Mouse (Mus musculus) midbrain, embryonic 14.5 days (tissue): ENCODE results near the gene Fyb2. TPM values are rescaled to one million over a fixed set of nuclear protein-coding genes. Genes with fewer than 3 reads are reported as not detected.

Experiments used
- ATAC-seq: fragments of 200-750 bp; cut with Nextera tagmentation; 2 replicates; pipeline ENCODE4 v1.8.0; 2017; ENCODE audit warnings: moderate number of reproducible peaks, moderate library complexity; ENCODE audit not compliant: low FRiP score, low TSS enrichment
- DNase-seq: peaks from one replicate; pipeline ENCODE4 v3.0.0-alpha.2; 2015
- H3K27ac ChIP-seq: fragments of 300-500 bp; sonication (generic); replicated peaks from 2 replicates; pipeline ENCODE4 v1.5.1; 2014; ENCODE audit warnings: mild to moderate bottlenecking, low read depth, low read length, moderate library complexity
- H3K27me3 ChIP-seq: fragments of 300-500 bp; sonication (generic); 2 replicates; pipeline ENCODE4 v1.6.1; 2014; ENCODE audit warnings: low read length, control low read depth, mixed read lengths; ENCODE audit not compliant: control insufficient read depth, insufficient read depth
- H3K36me3 ChIP-seq: fragments of 300-500 bp; sonication (generic); 2 replicates; pipeline ENCODE4 v1.6.1; 2014; ENCODE audit warnings: low read length, control low read depth; ENCODE audit not compliant: control insufficient read depth, insufficient read depth
- H3K4me1 ChIP-seq: fragments of 300-500 bp; sonication (generic); 2 replicates; pipeline ENCODE4 v1.6.1; 2014; ENCODE audit warnings: mild to moderate bottlenecking, antibody characterized with exemption, low read length, control low read depth; ENCODE audit not compliant: control insufficient read depth, insufficient read depth
- H3K4me2 ChIP-seq: fragments of 300-500 bp; sonication (generic); 2 replicates; pipeline ENCODE4 v1.6.1; 2014; ENCODE audit warnings: mild to moderate bottlenecking, low read length, moderate library complexity
- H3K4me3 ChIP-seq: fragments of 300-500 bp; sonication (generic); replicated peaks from 2 replicates; pipeline ENCODE4 v1.5.1; 2014; ENCODE audit warnings: low read depth, low read length
- H3K9ac ChIP-seq: fragments of 300-500 bp; sonication (generic); replicated peaks from 2 replicates; pipeline ENCODE4 v1.6.1; 2014; ENCODE audit warnings: mild to moderate bottlenecking, low read length, moderate library complexity
- H3K9me3 ChIP-seq: fragments of 300-500 bp; sonication (generic); 2 replicates; pipeline ENCODE4 v1.6.1; 2016; ENCODE audit warnings: low read length, control low read depth, mixed read lengths; ENCODE audit not compliant: control insufficient read depth
- WGBS: fragments of 180-500 bp; shearing (Covaris S2); extraction: QIAGEN DNeasy Blood & Tissue Kit; methylation state at CpG from one replicate; pipeline ENCODE4 v1.1.7; 2014; 5-methylcytosine and 5-hydroxymethylcytosine counted together
- polyA plus RNA-seq: library from polyadenylated mRNA; unstranded; fragments of >200 nt; fragmentation: Nextera tagmentation; extraction: Ambion mirVana; gene quantifications from 2 replicates; pipeline ENCODE4 v1.2.1, GENCODE M21; 2014

Gene Fyb2
- polyA plus RNA-seq, 1 experiment from 2014 or later: 0.14 TPM

DNA sequence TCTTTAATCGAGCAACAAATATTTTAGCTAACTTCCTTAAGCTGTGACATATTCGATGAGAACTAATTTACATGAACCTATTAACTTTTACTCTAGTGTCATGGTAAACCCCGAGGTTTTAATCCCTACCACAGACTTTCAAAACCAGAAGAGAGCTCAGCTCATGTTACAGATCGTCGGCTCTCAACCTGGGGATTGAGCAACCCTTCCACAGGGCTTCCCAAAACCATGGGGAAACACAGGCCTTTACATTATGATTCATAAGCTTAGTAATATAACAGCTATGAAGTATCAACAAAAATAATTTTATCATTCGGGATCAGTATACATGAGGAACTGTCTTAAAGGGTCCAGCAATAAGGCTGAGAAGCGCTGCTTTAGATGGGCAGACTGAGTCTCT is 15.9 kb downstream of the Fyb2 start:
- ATAC-seq (no peak), DNase-seq (no peak)
- Histone ChIP-seq H3K27ac (no peak overlapping the region), H3K4me3 (no peak overlapping the region), H3K27me3 (no peaks in the 10 kb centered on the region), H3K9me3 (no peaks in the 10 kb centered on the region), H3K36me3 (no peaks in the 10 kb centered on the region), H3K4me1 (no peaks in the 10 kb centered on the region), H3K4me2 (no peak overlapping the region), H3K9ac (no peak overlapping the region)
- 83% methylated on average over 7 of the region's 7 CpGs for WGBS

DNA sequence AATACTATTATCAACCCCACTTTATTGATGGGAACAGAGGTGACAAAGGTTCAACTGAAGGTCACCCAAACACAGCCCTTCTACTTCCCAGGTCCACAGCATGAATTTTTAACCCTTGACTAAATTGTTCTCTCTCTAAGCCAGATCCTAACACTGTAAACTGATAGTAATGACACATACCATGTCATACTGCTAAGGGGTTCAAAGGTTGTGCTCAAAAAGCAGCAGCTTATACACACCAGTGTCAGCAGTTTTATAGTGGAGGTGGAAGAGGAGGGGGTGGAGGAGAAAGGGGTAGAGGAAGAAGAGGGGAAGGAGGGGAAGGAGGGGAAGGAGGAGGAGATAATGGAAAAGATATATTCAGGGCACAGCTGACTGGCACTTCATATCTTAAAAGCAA is 20.4 kb downstream of the Fyb2 start:
- no peak overlapping the region for H3K9ac ChIP-seq
- ATAC-seq: no peak
- no peak overlapping the region for H3K27ac ChIP-seq

DNA sequence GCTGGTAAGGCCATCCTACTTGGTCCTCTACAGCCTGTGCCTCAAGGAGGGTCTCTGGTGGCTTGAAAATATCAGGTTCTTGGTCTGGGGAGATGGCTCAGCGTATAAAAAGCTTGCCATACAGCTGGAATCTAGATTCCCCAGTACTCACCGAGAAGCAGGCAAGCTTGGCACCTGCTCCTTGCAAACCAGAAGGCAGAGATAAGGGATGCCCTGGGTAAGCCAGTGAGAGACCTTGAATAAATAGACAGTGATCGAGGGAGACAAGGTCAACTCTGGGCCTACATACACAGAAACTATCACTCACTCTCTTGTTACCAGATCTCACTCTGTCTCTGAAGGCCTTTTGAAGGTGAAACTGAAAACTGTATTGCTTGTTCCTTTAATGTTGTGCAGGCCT is 21.7 kb downstream of the Fyb2 start:
- H3K9me3 ChIP-seq: no peaks in the 10 kb centered on the region
- H3K27me3 ChIP-seq: no peaks in the 10 kb centered on the region
- no peak overlapping the region for H3K4me2 ChIP-seq
- no peak overlapping the region for H3K27ac ChIP-seq
- H3K4me3 ChIP-seq: no peak overlapping the region
- no peak for ATAC-seq
- DNase-seq: no peak
- H3K4me1 ChIP-seq: no peaks in the 10 kb centered on the region
- 82% methylated on average over 3 of the region's 3 CpGs for WGBS
- no peak overlapping the region for H3K9ac ChIP-seq
- no peaks in the 10 kb centered on the region for H3K36me3 ChIP-seq

More for the DNA sequence above, 20.4 kb downstream of the Fyb2 start:
- Histone ChIP-seq H3K4me3 (no peak overlapping the region), H3K4me1 (no peaks in the 10 kb centered on the region), H3K4me2 (no peak overlapping the region), H3K36me3 (no peaks in the 10 kb centered on the region), H3K9me3 (no peaks in the 10 kb centered on the region), H3K27me3 (no peaks in the 10 kb centered on the region)
- no peak for DNase-seq

DNA sequence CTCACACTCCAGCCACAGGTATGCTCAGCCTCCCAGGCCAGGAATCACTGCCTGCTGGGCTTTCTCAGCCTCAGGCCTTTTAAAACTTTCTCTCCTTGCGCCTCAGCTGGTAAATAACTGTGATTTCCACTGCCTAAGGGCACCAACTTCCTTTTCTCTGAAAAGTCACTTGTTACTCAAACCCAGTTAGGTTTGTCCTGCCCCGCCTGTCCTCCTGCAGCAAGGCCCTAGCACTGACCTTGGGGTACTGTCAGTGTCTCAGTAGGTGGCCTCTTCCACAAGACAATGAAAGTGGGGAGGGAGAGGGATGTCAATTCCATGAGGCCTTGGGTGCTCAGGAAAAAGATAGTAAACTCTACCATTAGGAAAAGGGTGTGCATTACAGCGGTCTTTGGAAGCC is 22.2 kb downstream of the Fyb2 start:
- no peak for DNase-seq
- WGBS: 81% methylated on average over 3 of the region's 3 CpGs

DNA sequence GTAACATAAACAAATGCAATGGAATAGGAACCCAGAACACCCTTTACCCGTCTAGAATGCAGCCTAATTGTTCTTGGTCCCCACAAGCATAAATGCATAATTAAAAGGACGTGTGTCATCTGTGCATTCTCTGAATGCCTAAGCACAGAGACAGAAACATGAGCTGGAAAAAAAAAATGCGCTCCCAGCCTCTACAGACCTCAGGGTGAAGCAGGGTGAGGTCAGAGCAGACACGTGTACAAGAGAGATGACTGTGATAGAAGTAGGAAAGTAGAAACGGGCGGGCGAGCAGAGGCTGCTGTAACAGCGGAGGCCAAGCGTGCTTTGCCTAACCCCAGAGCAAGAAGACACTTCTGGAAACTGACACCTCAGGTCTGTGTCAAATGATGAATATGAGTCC is 22.8 kb downstream of the Fyb2 start:
- WGBS: 70% methylated on average over 9 of the region's 9 CpGs
- Histone ChIP-seq H3K4me3 (no peak overlapping the region), H3K4me2 (no peak overlapping the region), H3K27me3 (no peaks in the 10 kb centered on the region), H3K9ac (no peak overlapping the region), H3K36me3 (no peaks in the 10 kb centered on the region), H3K27ac (no peak overlapping the region), H3K9me3 (no peaks in the 10 kb centered on the region), H3K4me1 (no peaks in the 10 kb centered on the region)
- no peak for ATAC-seq
- no peak for DNase-seq

More for the DNA sequence above, 22.2 kb downstream of the Fyb2 start:
- H3K4me3 ChIP-seq: no peak overlapping the region
- no peak overlapping the region for H3K27ac ChIP-seq
- no peak overlapping the region for H3K4me2 ChIP-seq
- no peak for ATAC-seq
- H3K4me1 ChIP-seq: no peaks in the 10 kb centered on the region
- no peaks in the 10 kb centered on the region for H3K36me3 ChIP-seq
- H3K9ac ChIP-seq: no peak overlapping the region
- H3K9me3 ChIP-seq: no peaks in the 10 kb centered on the region
- H3K27me3 ChIP-seq: no peaks in the 10 kb centered on the region

DNA sequence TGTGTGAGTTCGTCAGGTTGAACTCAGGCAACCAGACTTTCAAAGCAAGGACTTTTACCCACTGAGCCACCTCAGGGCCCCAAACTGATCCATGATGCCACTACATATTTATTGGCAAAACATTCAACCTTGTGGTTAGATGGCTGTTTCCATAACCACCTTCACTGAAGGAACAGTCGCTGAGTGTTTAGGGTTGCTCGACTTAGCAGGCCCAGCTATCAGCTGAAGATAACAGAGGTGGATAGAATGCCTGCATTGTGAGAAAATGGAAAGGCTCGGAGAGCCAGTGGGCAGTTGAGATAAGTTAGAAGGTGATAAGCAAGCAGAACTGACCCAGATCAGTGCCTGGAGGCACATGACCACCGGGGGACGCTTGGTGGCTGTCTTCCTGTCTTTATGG is 26.3 kb downstream of the Fyb2 start:
- H3K27ac ChIP-seq: no peak overlapping the region
- no peak overlapping the region for H3K4me2 ChIP-seq
- no peak overlapping the region for H3K4me3 ChIP-seq
- no peaks in the 10 kb centered on the region for H3K36me3 ChIP-seq
- no peaks in the 10 kb centered on the region for H3K27me3 ChIP-seq
- 87% methylated on average over 6 of the region's 6 CpGs for WGBS
- H3K9me3 ChIP-seq: no peaks in the 10 kb centered on the region
- no peaks in the 10 kb centered on the region for H3K4me1 ChIP-seq
- ATAC-seq (no peak), DNase-seq (no peak)
- no peak overlapping the region for H3K9ac ChIP-seq

DNA sequence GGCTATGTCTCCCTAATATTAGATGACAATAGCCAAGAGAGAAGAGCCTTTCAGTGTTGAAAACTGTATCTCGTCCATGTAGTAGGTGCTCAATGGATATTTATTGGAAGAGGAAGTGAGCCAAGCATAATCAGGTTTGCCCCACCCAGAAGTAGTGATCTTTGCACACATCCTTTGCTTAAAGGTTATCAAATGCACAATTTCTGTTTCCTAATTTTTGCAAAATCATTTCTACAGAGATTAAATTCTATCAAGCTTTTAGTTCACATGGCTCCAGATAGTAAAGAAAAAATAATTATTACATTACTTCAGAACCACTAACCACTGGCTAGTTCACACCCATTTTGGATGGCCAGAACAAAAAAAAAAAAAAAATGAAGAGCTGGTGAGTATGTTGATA is 28.6 kb downstream of the Fyb2 start:
- Histone ChIP-seq H3K4me1 (no peaks in the 10 kb centered on the region), H3K9ac (no peak overlapping the region), H3K27me3 (no peaks in the 10 kb centered on the region), H3K27ac (no peak overlapping the region), H3K4me3 (no peak overlapping the region), H3K36me3 (no peaks in the 10 kb centered on the region), H3K9me3 (no peaks in the 10 kb centered on the region), H3K4me2 (no peak overlapping the region)
- no peak for DNase-seq
- ATAC-seq: no peak
- 86% methylated on average over 1 of the region's 1 CpGs for WGBS

DNA sequence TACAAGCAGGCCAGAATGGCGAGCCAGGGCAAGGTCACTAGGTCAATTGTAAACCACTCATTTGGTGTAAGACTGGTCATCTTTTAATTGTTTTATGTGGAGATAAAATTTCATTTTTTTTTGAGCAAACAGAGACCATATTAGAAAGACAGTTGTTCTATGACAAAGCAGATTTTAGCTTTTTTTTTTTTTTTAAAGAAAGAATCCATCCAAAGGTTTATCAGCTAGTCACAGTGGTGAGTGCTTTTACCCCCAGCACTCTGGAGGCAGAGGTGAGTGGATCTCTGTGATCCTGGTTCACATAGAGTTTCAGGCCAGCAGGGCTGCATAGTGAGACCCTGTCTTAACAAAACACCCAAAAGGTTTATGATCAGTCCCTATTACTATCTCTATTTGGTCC is 31.2 kb downstream of the Fyb2 start:
- Histone ChIP-seq H3K36me3 (no peaks in the 10 kb centered on the region), H3K4me2 (no peak overlapping the region), H3K27ac (no peak overlapping the region), H3K9me3 (no peaks in the 10 kb centered on the region), H3K9ac (no peak overlapping the region), H3K4me1 (no peaks in the 10 kb centered on the region), H3K4me3 (no peak overlapping the region), H3K27me3 (no peaks in the 10 kb centered on the region)
- no peak for DNase-seq
- ATAC-seq: no peak
- 78% methylated on average over 1 of the region's 1 CpGs for WGBS

DNA sequence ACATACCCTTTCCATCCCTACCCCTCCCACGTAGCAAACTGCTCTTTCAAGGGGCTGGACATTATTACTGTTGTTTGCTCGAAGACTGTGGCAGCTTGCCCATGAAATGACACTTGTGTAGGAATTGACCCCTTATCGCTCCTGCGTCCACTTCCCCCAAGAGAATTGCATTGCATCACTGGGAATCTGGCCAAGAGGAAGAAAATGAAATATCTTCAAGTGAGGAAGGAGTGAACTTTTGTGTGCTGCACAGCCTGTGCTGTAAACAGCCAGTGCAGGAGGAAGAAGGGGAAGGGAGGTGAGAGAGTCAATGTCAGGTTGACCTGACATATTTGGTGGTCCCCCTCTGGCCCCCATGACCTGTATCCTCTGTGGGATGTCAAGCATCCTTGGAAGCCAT is 35.6 kb downstream of the Fyb2 start:
- Histone ChIP-seq H3K4me1 (no peaks in the 10 kb centered on the region), H3K4me2 (no peak overlapping the region), H3K27ac (no peak overlapping the region), H3K36me3 (no peaks in the 10 kb centered on the region), H3K27me3 (no peaks in the 10 kb centered on the region), H3K9me3 (no peaks in the 10 kb centered on the region), H3K4me3 (no peak overlapping the region), H3K9ac (no peak overlapping the region)
- WGBS: 86% methylated on average over 4 of the region's 4 CpGs
- ATAC-seq (no peak), DNase-seq (no peak)
